Mouse (Mus musculus): ENCODE data around the gene Stx6. TPM values are rescaled to one million over a fixed set of nuclear protein-coding genes. Genes with fewer than 3 reads are reported as not detected.

Gene Stx6
- total RNA-seq, 2 experiments from 2014 or later = 46.2 to 50.5 TPM

DNA sequence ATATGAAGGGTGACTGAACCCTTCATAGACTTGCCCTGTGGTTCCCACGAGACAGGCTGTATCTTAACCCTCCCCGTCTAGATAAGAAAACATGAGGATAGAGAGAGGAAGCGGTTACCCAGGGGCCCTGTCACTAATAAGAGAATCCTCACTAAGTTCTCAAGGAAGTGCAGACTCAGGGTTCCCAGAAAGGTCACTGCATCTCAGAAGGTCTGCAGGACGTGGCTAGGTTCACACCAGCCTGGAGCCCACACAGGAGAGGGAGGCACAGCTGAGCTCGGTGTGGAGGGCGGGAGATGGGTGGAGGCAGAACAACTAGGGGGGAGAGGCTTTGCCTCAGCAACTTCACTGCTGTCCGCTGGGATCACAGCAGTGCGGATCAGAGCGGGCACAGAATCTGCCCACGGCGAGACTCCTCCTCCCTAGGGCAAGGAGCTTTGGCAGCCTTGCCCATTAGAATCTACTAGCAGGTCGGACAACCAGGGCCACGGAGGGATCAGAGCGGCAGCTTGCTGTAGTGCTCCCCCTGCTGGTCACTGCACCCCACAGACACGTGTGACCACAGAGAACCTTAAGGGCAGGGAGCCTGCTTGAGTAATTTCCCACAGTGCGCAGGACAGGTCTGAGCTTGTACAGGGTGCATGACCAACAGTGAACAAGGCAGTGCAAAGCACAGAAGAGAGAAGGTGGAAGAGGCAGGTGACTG lies 65.5 kb downstream of the Stx6 start:
- peak; percentile 88 to 90 for DNase-seq
- intact Hi-C loops (cut with DNase I) = loop anchor here (1.0 to 5.0 kb wide), 2 partner anchors 57 to 437 kb away; no protein-coding TSS in a partner anchor

DNA sequence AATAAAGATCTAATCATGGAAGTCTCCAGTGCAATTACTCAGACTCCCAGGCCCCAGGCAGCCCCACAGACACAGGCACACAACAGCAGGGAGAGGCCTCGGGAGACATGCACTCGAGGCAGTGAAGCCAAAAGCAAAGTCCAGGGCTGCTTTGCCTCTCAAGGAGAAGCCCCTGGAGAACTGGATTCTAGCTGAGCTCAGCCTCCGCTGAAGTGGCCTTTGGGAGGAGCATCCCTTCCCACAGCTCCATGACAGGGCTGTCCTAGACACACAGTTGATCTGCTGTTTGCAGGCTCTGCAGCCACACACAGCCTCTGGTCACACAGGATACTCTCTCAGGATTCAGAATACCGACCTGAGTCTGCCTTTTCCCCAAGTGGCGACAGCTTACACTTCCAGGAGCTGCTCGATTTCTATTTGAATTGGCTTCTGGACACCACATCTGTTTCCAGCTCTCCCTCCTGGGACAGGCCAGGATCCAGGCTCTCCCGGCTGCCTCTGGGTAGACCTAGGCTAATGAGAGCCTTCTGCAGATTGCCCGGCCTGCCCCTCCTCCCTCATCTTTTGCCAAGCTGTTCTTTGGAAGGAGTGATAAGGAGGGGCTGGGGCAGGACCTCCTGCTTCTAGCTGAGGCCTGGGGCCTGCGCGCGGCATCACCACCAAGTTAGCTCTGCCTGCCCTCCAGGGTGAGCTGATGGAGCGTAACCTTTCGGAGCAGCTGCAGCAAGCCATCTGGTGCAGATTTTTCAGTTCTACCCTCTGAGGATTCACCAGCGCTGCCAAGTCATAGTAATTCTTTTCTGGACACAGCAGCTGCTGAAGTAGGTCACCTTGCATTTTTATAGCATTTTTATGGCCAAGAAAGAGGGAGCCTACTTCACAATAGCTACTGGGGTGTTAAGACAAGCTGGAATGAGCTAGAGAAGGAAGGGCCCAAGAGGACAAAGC lies 71.2 kb downstream of the Stx6 start:
- intact Hi-C loops (cut with DNase I) = loop anchor here (5.0 kb wide), 1 partner anchor 298 kb away; no protein-coding TSS in a partner anchor
- DNase-seq = peak; percentile 81

DNA sequence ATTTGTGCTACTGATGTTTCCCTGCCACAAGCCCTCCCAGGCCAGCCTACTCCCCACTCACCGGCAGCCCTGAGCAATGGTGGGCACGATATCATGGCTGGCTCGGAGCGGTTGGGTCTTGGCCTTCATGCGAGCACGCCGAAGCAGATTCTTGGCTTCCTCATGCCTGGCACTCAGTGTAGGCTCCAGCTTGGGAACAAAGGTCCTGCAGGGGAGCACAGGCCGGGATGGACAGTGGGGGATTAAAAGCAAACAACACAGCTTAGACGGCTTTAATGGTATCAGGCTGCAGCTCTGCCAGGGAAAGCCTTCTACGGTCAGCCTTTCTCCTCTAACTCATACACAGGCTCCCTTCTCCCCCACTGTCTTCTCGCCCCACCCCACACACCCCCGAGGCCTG lies 73.9 kb downstream of the Stx6 start:
- DNase-seq = no peak
- intact Hi-C loops (cut with DNase I) = loop anchor here (5.0 kb wide), 1 partner anchor 295 kb away; no protein-coding TSS in a partner anchor

DNA sequence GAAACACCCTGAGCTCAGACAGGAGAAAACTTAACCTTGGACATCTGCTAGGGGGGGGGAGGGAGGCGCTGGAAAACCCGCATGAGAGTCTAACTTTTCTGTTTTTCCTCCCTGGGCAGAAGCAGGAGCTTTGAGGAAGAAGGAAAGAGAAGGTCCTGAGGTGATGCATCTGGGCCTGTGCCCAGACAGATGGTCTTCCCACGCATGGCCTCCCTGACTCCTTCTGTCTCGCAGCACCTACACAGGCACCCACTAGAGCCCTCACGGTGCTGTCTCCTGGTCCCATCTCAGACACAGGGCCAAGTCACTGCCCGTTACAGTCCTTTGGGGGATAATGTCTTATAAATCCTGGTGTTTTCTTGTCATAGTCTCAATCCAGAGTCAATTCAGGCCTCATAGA lies 74.3 kb downstream of the Stx6 start:
- intact Hi-C loops (cut with DNase I) = loop anchor here (5.0 kb wide), 1 partner anchor 295 kb away; no protein-coding TSS in a partner anchor
- no peak for DNase-seq

DNA sequence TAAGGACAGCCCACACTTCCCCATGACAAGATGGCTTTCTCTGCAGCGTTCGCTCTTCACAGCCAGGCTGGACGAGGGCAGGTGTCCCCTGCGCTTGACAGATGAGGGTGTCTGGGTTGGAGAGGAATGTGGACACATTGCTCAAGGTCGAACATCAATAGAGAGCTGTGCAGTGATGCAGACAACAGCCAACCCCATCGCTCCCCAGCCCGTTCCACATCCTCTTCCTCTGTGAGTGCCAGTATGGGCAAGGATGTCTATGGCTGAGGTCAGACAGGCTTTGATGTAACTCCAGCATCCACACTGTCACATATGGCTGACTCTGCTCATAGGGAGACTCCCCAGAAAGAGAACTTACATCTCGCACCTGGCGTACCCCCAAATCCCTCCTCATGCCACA lies 74.9 kb downstream of the Stx6 start:
- intact Hi-C loops (cut with DNase I) = loop anchor here (5.0 kb wide), 1 partner anchor 294 kb away; no protein-coding TSS in a partner anchor

DNA sequence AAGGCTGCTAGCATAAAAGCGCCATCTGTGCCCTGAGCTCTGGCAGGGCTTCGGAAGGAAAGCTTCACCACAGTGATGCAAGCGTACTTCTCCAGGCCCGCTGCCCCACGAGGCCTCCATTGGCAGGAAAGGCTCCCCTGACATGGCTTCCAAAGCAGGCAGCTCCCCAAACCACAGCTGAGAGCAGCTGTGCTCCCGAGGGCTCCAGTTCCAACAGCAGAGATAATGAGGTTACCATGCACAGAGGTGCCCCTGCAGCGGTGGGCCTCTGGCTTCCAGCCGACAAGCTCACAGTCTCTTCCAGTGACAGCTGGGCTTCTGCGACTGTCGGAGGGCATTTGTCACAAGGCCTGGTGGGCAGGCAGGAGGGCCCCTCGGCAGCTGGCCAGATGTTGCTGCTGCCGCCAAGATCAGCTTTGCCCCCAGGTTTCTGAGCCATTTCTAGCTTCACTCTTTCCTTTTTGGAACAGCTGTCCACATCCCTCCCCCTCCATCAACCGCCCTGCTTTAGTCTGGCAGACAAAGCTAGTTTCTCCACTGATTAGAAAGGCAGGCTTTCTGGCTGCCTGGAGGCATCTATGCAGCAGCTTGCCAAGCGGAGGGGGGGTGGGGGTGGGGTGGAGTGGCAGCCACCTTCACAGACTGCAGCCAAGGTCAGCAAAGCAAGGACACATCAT lies 75.6 kb downstream of the Stx6 start:
- intact Hi-C loops (cut with DNase I) = loop anchor here (5.0 kb wide), 1 partner anchor 293 kb away; no protein-coding TSS in a partner anchor
- peak; percentile 89 to 90 for DNase-seq

More for the DNA sequence above, 74.9 kb downstream of the Stx6 start:
- no peak for DNase-seq

DNA sequence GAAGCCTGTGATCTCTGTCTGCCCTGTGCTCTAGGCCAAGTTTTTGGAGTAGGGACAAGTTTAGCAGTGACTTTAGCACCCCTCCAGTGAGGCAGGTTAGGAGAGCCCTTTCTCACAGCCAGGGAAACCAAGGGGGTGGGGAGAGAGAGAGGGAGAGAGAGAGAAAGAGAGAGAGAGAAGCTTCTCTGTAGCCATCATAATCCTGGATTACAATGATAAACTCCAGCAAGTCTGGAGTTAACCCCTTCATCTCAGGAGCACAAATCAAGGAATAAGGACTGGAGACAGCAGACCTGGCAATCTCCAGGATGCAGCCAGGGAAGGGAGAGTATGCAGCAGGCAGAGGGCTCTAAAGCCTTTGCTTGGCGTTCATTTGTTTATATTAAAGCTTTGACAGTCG lies 77.1 kb downstream of the Stx6 start:
- intact Hi-C loops (cut with DNase I) = no loop called here
- DNase-seq = peak in 1 of 2 experiments; percentile 25

DNA sequence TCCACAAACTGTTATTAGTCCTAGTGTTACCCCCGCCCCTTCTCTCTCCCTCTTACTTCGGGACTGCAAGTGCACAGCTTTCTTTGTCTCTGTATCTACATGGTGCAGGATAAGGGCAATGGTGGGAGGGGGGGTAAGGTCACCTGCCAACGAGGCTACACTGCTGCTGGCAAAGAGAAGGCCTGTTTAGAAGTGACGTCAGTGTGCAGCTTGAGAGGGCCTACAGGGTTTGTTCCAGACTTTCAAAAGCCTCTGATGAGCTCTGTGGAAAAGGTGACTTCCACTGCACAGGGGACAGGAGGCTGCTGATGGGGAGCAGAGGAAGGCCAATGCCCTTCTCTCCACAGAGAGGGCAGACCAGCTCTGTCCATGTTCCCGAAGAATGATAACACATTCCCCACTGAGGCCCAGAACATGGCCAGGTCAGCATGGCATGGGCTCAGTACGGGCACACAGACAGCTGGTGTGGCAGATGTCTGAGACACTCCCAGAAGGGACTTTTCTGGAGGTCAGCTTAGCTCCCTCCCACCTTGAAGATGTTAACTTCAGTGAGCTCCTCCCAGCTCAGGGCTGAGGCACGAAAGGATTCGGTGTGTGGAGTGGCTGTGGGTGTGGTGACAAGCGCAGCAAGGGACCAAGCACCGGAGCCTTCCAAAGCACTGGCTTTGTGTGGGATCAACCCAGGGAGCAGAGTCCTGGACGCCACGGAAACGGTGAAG lies 78.0 kb downstream of the Stx6 start:
- intact Hi-C loops (cut with DNase I) = no loop called here
- DNase-seq = peak; percentile 65 to 80

DNA sequence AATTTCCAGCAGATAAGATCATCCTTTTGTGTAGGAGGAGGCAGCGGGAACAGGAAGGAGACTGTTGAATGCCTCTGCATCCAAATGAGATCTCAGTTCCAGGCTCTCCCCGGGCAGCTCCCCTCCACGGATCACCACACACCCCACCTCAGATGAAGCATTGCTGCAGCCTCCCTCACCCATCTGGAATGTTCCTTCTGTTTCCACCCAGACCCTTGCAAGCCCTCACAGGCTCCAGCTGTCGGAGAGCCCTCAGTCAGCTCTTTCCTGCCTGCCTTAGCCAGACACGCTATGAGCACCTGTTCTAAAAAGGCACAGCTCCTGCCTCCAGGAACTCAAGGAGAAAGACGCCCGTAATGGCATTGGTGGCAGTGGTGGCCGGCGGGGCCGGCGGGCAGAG lies 78.9 kb downstream of the Stx6 start:
- DNase-seq = peak in 1 of 2 experiments; percentile 41
- intact Hi-C loops (cut with DNase I) = no loop called here

DNA sequence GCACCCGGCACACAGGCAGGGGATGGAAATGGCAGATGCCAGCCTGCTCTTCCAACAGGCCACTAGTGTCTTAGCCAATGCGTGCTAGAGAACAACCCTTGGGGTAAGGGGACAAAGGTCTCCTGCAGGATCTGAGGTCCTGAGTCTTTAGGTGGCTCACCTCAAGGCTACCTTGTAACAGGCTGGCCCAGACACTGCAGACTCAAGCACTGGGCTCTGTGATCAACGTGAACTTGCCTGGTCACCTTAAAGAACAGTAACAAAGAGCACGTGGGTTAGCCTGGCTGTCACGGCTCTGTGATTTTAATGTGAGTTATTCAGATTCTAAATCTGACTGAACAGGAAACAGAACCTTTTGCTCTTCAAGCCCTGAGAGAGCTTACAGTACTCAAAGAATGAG lies 79.6 kb downstream of the Stx6 start:
- intact Hi-C loops (cut with DNase I) = no loop called here
- peak in 1 of 2 experiments; percentile 6 for DNase-seq

DNA sequence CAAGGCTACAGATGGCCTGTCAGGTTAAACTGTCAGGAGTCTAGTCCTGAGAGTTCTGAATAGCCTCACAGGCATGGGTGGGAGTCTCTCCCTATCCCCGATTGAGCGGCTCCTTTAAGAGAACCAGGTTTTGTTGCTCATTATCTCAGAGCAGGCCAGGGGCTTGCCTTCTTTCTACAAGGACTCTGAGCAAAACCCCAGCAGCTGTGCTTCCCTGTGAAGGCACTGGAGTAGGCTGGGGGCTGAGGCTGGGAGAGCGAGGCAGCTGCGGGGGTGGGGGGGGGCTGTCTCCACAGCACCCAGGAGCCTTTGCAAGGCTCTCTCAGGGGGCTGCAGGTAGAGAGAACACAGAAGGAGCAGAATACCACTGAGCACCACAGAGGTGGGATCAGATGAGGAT lies 80.7 kb downstream of the Stx6 start:
- DNase-seq = peak in 1 of 2 experiments; percentile 13
- intact Hi-C loops (cut with DNase I) = no loop called here

DNA sequence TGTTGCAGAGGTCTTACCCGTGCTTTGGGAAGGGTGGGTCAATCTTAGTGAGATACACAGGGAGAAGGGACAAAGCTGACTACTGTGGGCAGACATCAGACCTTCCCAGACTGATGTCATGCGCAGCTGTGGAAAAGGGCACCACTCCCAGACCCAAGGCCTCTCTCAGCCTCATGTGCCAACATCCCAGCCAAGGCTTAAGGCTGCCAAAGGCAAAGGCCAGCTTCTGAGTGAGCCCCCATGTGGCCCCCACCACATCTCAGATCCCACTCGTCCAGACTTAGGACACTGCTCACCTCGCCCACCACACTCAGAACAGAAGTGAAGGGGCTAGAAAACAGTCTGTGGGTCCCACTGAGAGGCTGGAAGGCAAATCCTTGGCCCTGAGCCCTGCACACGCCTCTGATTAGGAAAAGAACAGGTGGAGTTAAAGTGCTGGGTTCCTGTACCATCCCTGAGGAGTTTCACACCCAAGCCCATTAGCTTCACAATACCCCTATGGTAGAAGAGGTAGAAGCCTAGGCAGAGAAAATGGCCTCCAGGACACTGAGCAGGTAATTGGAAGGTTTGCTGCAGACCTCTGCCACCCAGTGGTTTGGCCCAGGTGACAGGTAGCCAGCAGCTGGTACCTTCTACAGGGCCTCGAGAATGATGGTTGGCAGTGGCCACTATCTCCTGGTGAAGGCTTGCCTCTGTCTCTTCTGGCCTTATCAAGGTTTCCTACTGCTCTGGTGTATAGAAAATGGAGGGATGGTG lies 81.6 kb downstream of the Stx6 start:
- DNase-seq = peak; percentile 73 to 78
- intact Hi-C loops (cut with DNase I) = no loop called here

DNA sequence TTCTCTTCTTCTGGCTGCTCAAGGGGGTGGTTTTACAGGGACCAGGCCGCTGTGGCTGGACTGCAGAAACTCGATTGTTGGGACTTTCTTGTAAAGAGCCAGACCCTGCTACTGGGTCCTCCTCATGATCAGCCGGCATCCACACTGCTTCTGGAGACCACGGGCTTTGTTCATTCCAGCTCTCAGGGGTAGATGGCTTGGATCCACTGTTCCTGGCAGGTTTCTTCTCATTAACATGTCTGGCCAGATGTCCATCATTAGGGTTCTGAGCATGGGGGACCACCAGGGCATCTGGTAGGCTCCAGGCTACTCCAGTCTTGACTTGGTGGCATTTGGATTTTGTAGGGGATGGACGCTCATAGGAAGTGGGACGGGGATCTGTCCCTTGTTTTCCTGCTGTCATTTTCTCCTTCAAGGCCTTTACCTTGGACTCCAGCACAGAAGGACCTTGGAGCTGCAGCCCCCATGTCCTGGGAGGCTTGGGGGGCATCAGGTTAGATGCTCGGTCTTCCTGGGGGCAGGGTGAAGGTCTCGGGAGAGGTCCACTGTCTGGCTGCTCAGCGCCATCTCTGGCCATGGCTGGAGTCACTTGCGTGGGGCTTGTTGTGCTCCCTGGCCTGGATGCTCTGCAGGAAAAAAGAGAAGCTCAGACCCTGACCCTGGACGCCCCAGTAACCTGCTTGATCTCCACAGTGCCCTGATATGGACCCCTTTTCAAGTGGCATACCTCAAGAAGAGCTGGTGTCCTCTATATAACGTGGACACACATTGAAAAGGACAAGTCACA lies 83.4 kb downstream of the Stx6 start:
- DNase-seq = peak in 1 of 2 experiments; percentile 41
- intact Hi-C loops (cut with DNase I) = no loop called here

DNA sequence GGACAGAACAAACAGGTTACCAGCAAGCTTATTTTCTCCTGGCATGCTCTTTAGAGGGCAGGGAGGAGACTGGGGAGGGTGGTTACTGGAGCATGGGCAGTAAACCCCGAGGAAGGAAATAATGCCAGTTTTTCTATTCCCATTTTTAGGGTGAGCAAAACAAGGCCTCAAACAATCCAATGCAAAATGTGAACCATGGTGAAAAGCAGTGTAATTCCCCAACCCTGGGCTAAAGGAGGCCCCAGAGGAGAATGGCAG lies 83.9 kb downstream of the Stx6 start:
- intact Hi-C loops (cut with DNase I) = no loop called here

DNA sequence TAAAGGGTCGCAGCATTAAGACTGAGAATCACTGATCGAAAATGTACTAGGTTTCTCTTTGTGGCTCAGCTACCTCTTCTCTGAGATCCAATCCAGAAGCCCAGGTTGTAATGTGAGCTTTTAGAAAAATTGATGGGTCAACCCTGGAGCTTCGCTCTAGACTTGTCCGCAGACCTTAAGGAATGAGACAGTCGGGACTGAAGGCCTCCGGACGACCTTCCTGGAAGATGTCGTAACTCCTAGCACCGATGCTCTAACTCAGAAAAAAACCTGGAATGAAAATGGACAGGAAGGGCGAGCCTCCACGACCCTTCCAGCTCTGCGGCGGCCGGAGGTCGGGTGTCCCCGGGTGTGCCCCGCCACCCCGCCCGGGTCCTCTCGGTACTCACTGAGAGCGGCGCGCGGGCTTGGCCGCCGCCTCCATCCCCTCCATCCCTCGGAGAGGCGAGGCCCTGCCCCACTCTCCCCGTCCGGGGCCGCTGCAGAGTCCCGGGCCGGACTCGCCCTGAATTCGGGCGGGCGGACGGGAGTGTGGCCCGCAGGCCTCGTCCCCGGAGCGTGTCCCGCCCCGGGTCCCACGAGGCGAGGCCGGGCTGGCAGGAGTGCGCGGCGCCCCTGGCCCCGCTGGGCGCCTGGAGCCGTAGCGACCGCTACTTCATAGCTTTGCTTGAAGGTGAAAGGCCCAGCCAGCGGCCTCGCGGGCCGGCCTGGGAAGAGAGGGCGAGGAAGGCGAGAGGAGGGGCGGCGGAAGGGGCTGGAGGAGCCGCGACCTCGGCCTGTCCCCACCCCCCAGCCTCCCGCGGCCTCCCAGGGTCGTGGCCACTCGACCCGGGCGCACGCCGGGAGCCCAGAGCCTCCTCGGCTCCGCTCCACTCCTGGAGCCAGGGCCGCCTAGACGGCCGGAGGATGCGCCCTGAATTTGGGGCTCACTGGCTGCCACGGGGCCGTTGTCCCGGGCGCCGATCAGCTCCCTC lies 85.6 kb downstream of the Stx6 start, which contains the start of gene BC034090:
Gene BC034090, minus strand, starts transcription at position 648 of the 974 bp plus-strand sequence.
- DNase-seq = peak; percentile 83 to 85
- intact Hi-C loops (cut with DNase I) = loop anchor here (2.0 kb wide), 1 partner anchor 37 kb away; no protein-coding TSS in a partner anchor

More for the DNA sequence above, 83.9 kb downstream of the Stx6 start:
- DNase-seq = no peak

DNA sequence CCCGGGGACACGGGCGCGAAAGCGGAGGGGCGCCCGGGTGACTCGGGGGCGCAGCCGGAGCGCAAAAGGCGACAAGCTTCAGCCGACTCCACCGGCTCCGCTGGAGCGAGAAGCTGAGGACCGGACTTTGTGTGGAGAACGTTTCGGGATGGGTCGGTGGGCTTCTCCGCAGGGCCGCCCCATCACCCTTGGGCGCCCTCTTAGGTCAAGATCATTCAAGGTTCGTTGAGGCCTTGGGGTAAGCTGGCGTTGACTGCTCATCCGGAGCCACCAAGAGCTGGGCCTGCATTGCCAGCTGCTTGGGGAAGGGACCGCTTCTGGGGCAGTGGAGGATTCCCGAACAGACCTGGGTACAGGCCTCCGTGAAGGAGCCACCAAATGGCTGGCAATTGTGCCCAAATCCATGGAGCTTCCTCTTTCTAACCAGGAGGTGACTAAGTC lies 86.3 kb downstream of the Stx6 start:
- DNase-seq = peak in 1 of 2 experiments; percentile 60
- intact Hi-C loops (cut with DNase I) = loop anchor here (2.0 kb wide), 1 partner anchor 36 kb away; no protein-coding TSS in a partner anchor

DNA sequence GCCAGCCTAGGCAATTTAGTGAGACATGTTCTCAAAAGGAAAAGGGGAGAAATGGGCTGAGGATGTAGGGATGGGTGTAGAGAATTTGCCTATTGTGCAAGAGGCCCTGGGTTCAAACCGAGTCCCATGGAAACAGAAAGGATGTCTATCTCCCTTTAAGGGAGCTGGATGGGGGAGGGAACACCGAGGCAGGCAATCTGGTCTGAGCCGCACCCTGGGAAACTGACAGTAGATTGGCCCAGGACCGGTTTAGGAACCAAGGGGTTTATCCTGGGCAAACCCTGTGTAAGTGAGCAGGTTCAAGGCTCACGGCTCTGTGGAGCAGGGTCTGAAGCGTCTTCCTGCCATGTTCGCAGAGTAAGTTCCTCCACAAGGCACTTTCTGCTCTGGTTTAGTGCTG lies 87.0 kb downstream of the Stx6 start:
- intact Hi-C loops (cut with DNase I) = loop anchor here (2.0 kb wide), 1 partner anchor 35 kb away; no protein-coding TSS in a partner anchor

More for the DNA sequence above, 87.0 kb downstream of the Stx6 start:
- DNase-seq = peak in 1 of 2 experiments; percentile 35
